Mouse (Mus musculus): Measurements from ENCODE around the gene Srxn1. TPM values are rescaled to one million over a fixed set of nuclear protein-coding genes. Genes with fewer than 3 reads are reported as not detected.

Gene Srxn1
- polyA plus RNA-seq (2012; rRNA removed; ENCODE audit: low replicate concordance), result 59.0 and 69.5 TPM in 2 replicates

GRCm38 (mm10) chr2:152105318-152106224 lies at the start of gene Srxn1:
Gene Srxn1, plus strand, starts transcription at chr2:152105516.

GRCm38 (mm10) chr2:152080685-152081541 lies 24.4 kb upstream of the Srxn1 start, which contains the start of gene Scrt2:
Gene Scrt2, plus strand, starts transcription at chr2:152081529.

GRCm38 (mm10) chr2:152143279-152144157 lies 38.2 kb downstream of the Srxn1 start, which contains the start of gene Tcf15:
Gene Tcf15, plus strand, starts transcription at chr2:152143561.

Other genes with a start within 250 kb of the Srxn1 start
- 0.70 and 1.3 TPM in 2 replicates for gene Angpt4, start 194.3 kb upstream of the Srxn1 start, polyA plus RNA-seq (2012; rRNA removed; ENCODE audit: low replicate concordance)
- gene Fam110a, start 125.3 kb upstream of the Srxn1 start, polyA plus RNA-seq (2012; rRNA removed; ENCODE audit: low replicate concordance), result 18.4 and 30.3 TPM in 2 replicates
- 11.0 and 12.2 TPM in 2 replicates for gene Slc52a3, start 109.0 kb upstream of the Srxn1 start, polyA plus RNA-seq (2012; rRNA removed; ENCODE audit: low replicate concordance)
- gene Scrt2, start 24.0 kb upstream of the Srxn1 start, polyA plus RNA-seq (2012; rRNA removed; ENCODE audit: low replicate concordance), result not detected in 2 replicates
- gene Tcf15, start 38.0 kb downstream of the Srxn1 start, polyA plus RNA-seq (2012; rRNA removed; ENCODE audit: low replicate concordance), result 14.0 and 57.4 TPM in 2 replicates
- 15.5 and 32.7 TPM in 2 replicates for gene Csnk2a1, start 121.3 kb downstream of the Srxn1 start, polyA plus RNA-seq (2012; rRNA removed; ENCODE audit: low replicate concordance)
- 68.4 and 104 TPM in 2 replicates for gene Tbc1d20, start 188.3 kb downstream of the Srxn1 start, polyA plus RNA-seq (2012; rRNA removed; ENCODE audit: low replicate concordance)
- gene Rbck1, start 227.1 kb downstream of the Srxn1 start, polyA plus RNA-seq (2012; rRNA removed; ENCODE audit: low replicate concordance), result 294 and 352 TPM in 2 replicates
- gene Trib3, start 238.5 kb downstream of the Srxn1 start, polyA plus RNA-seq (2012; rRNA removed; ENCODE audit: low replicate concordance), result 5.7 and 10.4 TPM in 2 replicates

All from mammary gland, adult 2 months (tissue).